Mouse (Mus musculus) brain, adult 2 months (tissue): ENCODE data around the gene Ccr7.

Experiments
- DNase-seq: peaks from one replicate; pipeline ENCODE4 v3.0.0; 2011; ENCODE audit warnings: low read depth, low spot score

Ccr7 gene

DNA sequence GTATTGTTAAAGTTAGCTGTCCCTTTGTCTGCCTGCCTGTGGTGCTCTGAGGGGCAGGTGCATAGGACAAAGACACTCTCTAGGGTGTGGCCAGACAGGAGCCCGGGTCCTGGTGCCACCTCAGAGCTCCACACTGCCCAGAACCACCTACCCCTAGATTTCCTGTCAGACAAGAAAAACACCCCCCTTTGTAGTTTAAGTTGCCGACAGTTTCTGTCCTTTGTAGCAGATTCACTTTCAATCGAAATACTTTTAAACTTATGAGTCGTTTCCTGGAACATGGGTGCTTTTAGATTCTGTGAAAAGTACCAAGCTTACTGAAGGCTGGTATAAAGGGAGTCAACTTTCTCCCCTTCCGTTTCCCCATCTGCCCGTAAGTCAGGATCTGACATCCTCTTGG is 38.9 kb downstream of the Ccr7 start:
- DNase-seq, result no peak

DNA sequence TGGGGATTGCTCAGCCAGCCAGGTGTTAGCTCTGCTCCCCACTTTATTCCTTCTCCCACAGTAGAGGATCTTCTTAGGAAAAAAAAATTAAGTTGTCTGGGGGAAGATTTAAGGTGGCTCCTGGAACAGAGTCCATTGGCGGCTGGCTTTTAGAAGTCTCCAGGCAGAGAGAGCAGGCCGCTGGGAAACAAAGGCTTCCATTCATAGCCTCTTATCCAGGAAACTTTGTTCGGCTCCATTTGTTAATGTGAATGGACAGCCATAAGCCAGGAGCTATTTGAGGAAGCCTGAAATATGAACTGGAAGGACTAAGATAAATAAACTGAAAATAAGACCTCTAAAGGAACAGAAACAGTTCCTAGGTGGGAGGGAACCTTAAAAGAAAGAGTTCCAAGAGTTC is 41.8 kb downstream of the Ccr7 start:
- peak; percentile 24 for DNase-seq

DNA sequence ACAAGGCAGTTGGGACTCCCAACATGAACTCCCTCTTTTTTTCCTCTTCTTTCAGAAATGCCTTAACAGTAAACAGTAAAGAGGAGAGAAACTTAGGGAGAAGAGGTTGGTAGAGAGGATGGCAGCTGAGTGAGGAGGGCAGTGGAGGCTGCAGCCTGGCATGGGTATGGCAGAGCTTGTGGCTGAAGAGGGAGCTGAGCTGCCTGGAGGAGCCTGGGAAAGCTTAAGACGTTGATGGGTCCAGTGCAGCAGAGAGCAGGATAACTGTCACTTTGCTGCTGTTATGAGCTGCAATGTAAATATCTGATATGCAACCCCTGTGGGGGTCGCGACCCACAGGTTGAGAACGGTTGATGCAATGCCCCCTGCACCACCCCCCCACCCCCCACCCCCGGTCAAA is 42.2 kb downstream of the Ccr7 start:
- no peak for DNase-seq

DNA sequence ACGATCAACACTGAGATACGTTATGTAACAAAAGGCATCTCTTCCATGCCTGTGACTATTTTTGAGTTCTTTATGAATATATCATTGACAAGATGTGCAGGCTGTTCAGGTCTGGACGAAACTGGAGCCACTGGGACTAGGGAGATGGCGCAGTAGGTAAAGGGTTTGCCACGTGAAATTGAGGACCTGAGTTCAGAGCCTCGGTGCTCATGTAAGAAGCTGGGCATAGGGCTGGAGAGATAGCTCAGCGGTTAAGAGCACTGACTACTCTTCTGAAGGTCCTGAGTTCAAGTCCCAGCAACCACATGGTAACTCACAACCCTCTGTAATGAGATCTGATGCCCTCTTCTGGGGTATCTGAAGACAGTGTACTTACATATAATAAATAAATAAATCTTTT is 43.2 kb downstream of the Ccr7 start:
- DNase-seq, result no peak

DNA sequence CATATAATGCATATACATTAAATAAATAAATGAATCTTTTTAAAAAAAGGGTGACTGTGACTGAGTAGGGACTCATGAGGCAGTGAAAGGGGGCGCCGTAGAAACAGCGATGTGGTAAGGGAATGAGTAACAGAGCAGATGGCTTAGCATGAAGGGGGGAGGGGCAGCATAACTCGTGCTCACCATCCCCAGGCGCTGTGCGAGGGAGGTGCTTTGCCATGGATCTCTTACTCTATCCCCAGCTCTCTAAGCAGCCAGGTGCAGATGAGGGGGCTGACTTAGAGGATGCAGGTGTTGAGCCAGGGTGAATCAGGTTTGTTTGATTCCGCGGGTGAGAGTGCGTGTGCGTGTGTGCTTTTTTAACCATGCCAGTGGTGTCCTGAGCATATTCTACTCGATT is 43.7 kb downstream of the Ccr7 start:
- DNase-seq, result peak; percentile 93

DNA sequence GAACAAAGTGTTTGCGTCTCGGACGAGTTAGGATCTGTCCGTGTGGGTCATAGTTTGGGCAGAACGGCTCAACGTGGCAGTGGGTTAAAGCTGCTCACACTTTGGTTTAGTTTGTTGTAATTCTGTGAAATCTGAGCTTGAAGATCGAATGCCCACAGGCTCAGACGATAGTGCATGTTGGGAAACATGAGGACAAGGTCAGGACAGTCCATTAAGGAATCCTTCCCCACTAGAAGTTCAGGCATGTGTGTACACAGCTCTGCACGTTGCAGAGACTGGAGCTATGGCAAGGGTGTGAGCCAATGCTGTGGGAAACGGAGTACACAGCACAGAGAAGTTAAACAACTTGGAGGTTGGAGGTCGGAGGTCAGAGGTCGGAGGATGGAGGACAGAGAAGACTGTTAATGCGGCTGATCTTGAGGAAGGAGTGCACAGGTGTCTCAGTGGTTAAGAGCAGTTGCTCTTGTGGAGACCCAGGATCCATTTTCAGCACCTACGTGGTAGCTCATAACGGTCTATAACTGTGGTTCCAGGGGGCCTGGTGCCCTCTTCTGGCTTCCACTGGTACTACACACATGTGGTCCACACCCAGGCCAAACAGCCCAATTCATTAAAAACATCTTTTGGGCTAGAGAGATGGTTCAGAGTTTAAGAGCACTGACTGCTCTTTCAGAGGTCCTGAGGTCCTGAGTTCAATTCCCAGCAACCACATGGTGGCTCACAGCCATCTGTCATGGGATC is 44.3 kb downstream of the Ccr7 start:
- no peak for DNase-seq

DNA sequence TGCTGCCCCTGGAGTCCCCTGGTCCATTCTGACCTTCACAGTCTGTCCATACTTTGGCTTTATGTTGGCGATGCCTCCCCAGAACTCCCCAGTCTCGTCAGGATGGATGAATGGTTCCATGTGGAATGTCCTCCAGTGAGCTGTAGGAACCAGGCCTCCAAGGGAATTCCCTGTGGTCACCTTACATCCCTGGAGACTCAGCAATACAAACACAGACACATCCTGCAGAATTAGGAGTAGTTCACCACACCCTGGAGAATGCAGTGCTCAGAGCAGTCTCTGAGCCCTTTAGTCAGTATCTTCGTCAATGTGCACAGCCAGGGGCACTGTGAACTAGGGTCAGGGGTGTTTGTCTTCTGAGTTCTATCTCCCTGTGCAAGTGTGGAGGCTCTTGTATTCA is 46.6 kb downstream of the Ccr7 start:
- no peak for DNase-seq

DNA sequence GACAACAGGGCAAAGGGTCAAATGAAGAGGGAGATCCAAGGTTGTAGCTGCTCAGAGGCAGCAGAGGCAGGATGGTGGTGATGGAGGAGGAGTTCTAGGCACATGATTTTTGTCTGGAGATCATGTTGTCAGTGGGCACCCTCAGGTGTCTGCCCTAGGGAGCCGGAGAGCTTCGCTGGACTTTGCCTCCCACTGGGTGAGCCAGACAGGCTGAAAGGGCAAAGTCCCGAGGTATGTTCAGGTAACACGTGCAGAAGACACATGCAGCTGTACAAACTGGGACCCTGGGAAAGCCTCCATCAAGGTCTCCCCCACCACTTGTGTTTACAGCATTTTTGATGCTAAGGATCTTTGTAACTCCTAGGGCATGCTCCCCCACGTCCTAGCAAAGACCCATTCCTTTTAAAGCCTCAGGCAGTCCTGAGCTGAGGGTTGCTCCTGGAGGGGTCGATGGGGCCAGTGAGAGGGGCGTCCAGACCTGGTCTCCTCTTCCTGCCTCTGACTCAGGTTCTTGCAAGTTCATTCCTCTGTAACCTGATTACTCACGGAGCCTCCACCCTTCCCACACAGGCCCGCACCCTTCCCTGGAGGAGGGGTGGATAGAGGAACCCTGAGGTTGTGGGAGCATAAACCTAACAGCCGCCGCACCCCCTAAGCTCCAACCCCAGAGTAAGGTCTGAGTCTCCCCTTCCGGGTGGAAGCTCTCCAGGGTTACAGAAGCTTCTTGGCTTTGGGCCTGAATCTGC is 48.7 kb downstream of the Ccr7 start:
- no peak for DNase-seq

DNA sequence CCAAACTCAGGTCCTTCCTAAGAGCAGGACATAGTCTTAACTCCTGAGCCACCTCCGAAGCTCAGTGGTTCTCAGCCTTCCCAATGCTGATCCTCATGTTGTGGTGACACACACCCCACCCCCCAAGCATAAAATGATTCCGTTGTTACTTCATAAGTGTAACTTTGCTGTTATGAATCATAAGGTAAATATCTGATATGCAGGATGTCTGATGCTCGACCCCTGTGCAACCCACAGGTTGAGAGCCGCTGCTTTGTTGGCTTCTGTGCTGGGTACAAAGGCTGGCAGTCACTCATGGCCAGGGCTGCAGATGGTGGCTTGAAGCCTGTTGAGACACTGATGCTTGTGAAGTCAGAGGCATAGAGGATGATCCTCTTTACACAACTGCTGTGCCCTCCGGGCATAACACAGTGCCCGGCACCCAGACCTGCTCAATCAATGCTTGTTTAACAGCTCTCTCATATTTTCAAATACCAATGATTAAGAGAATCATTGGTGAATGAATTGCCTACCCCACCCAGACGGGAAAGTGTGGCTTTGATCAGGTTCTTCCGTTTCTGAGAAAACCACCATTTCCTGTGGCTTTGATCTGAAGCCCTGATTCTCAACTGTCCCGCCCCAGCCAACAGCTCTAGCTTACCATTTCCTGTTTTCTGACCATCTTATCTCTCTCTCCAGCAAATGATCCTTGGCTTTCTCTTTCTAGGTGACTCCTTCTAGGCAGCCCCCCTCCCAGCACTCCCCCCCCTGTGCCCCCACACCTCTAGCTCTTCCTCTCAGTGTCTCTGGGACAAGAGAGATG is 50.1 kb downstream of the Ccr7 start:
- DNase-seq, result no peak

DNA sequence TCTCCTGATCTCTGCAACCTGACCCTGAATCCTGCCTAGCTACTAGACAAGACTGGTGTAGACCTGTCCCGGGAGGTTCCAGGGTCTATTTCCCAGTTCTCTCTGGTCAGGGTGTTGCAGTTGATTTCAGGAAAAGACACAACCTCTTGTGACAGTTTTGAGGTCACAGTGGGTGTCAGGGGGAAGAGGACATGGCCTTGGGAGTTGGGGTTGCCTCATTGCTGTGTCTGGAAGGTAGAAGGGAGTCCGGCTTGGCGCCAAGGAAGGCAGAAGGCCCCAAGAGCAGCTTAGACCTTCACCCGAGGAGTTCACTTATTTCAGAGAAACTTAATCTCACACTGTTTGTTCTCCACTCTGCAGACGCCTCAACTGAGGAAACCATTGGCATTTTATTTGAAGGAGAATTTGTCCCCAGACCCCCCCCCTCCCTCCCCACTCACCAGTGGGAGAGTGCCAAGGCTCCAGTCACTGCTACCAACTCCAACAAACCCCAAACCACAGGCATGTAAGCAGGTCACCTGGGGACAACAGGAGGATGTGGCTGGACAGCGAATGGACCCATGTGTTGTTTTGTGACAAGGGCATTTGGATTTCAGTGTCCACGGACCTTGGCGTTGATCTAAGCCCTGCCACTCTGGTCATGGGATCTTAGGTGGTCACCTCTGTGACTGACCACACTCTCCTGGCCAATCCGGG is 52.2 kb downstream of the Ccr7 start:
- DNase-seq, result no peak

DNA sequence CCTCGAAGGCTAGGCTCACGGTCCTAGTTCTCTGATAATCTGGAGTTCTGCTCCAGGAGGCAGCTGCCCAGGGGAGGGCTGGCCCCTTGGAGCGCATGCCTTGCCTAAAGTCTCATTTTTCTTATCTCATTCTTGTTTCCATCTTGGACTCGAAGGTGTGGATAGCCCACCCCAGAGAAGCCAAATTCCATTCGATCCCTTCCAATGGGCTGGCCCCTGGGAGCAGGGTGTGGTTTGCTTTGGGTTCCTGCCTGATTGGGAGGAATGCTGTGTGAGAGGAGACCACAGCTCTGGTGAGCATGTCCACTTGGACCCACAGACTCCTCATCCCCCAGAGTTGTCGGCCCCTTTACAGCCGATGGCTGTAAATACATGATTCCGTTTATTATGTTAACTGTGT is 53.2 kb downstream of the Ccr7 start:
- no peak for DNase-seq

DNA sequence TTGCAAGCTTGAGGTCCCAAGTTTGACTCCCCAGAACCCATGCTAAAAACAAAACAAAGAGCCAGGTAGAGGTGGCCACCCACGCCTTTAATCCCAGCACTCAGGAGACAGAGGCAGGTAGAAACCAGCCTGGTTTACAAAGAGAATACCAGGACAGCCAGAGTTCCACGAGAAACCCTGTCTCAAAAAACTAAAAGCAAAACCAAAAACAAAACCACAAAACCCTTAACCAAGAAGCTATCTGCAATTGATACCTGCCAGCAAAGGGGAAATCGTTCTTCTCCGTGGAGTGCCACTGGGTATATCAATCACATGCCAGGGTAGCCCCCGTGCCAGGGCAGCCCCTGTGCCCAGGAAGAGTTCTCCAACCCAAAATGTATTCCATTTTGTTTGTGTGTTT is 54.7 kb downstream of the Ccr7 start:
- DNase-seq, result no peak

DNA sequence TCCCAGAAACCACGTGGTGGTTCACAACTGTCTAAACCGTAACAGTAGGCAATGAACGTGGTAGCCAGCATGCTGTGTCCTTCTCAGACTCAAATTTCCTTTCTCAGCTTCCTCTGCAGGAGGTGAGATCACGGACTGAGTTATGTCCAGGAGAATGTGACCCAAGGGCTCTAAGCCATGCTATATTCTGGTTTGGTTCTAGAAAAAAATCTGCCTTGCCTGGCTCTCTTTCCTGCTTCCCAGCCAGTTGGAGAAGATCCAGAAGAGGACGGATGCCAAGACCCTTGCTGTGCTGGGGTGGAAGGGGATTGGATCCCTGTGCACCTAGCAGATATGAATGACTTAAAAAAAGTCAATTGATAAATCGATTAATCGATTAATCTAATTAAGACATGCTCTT is 55.4 kb downstream of the Ccr7 start:
- no peak for DNase-seq

DNA sequence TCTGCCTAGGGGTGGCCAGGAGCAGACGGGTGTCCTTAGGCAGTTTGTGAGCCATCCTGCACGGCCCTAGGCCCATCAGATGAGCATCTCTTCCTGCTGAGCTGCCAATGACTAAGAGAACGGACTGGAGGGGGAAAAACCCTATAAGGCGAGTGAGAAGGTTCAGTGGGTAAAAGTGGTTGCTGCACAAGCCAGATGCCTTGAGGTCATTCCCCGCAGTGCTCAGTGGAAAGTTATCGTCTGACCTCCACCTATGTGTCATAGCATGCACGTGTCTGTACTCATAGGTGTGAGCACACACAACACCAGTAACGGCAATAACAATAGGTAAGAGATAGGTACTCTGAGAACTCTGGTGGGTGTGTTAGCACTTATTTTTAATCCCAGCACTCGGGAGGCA is 56.0 kb downstream of the Ccr7 start:
- no peak for DNase-seq

DNA sequence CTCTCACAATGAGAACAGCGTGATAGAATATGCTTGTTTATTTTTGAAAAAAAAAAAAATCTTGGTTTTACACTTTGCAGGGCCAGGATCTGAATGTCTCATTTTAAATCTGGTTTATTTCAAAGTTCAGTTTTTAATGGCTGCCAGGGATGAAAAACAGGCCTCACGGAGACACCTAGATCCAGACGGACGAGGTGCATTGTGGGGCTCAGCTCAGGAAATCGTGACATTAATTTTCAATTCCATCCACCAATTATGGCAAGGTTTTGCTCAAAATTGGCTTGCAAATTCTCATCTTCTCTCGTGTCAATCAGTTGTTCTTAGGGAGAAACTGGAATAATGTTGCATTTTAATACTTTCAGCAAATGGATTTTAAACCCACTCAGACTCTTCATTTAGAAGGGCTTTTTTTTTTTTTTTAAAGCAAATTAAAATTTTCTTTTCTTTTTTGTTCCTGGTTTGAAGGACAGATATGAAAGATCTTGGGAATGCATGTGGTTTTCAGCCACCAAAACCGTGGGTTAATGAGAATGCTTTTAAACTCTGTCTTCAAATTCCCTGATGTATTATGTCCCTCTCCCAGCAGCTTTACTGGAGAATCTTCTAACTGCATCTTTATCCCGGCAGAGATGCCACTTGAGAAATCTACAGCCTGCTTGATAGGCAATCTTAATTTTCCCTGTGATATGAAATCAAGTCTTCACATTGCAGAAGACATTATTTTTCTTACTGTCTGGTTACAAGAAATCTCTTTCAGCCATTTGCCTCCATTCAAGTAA is 57.7 kb downstream of the Ccr7 start:
- DNase-seq, result peak; percentile 60

DNA sequence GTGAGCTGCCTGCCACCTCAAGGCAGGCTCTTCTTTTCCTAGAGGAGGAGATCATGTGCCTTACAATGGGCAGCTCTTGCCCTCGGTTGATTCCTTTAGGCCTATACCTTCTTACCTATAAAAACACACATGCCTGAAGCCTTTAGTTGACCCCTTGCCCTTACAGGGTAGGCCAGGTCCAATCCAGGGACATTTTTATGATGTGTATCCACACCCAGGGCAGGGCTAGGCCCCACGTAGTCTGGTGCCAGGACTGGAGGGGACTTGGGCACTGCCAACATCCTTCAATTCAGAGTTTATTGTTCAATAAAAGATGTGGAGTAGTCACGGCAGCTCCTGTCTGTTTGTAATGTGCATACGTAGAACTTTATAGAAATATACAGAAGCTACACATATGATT is 58.5 kb downstream of the Ccr7 start:
- DNase-seq, result no peak

DNA sequence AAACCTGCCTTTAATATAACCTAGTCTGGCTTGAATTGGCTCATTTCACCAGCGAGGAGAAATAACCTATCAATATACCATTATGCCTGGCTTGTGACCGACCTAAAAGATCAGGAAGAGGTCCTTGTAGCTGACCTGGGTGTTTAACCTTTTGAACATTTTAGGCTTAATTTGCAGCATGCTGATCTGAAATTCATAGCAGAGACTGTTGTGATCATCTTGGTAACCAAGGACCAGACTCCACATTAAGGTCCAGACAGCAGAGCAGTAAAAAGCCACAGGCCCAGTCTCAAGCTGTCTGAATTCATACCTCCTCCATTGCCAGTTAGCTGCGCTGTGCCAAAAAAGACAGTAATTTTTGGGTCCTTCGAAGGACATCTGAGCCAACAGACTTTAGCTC is 59.1 kb downstream of the Ccr7 start:
- DNase-seq, result no peak

DNA sequence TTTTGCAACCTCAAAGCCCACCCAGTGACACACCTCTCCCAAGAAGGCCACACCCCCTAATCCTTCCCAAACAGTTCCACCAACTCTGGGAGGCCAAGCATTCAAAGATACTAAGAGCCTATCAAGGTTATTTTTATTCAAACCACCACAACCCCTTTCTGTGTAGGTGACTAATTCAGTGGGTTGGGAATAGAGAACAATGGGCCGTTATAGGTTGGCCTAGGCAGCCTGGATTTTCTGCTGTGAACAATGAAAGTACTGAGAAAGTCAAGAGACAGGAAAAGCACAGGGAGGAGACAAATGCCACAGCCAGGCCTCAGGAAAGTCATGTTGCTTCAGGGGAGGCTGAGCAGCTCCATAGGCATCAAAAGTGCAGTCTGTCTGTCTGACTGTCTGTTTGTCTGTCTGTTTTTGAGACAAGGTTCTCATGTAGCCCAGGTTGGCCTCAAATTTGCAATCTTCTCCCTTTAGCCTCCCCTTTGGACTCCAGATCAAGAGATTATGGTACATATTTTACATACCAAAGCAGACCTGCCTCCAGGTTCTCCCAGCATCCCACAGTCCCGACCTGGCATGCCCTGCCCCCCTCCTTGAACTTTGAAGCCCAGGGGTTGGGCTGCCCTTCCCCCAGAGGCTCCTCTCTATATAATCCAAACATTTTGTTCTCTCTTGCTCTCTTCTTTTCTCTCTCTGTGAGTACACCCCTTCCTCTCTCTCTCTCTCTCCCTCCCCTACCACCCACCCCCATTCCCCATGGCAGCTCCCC is 59.8 kb downstream of the Ccr7 start:
- DNase-seq, result no peak
